Mouse (Mus musculus): ENCODE results near the gene Tmed6. TPM values are rescaled to one million over a fixed set of nuclear protein-coding genes. Genes with fewer than 3 reads are reported as not detected.

The Tmed6 gene
- polyA plus RNA-seq, 1 experiment from 2014 or later = 55.6 TPM

DNA sequence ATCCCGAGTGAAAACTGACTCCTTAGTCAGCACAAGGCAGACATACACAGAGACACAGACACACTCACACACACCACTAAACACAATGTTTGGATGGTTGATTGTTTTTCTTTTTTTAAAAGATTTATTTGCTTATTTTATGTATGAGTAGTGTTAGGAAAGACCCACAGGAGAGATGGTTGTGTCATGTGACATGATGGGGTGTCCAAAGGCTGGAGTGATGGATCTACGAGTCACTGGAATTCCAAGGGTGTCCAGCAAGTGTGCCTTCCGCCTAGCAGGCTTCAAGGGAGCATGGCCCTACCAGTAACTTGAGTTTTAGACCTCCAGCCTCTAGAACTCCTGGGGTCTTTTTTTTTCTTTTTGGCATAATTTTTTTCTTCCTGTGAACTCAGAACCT is 36.1 kb downstream of the Tmed6 start:
- Histone ChIP-seq H3K9ac (ENCODE audit: low read depth, low read length) (no peak overlapping the region), H3K4me2 (ENCODE audit: low read length) (no peak overlapping the region), H3K27ac (no peak overlapping the region), H3K36me3 (ENCODE audit: insufficient read depth, low read length) (no peaks in the 10 kb centered on the region), H3K4me3 (replicated peaks; ENCODE audit: low read depth, low read length) (no peak overlapping the region), H3K4me1 (replicated peaks; ENCODE audit: insufficient read depth, low read length) (peaks cover 11% of the 10 kb centered on the region), H3K27me3 (ENCODE audit: insufficient read depth, low read length) (no peaks in the 10 kb centered on the region), H3K9me3 (replicated peaks; ENCODE audit: low read length) (no peaks in the 10 kb centered on the region)
- ATAC-seq (replicated peaks; ENCODE audit: low FRiP score, low read depth) = no peak
- DNase-seq (ENCODE audit: low spot score) = no peak
- TF ChIP-seq CTCF (IDR thresholded peaks at IDR 0.05; ENCODE audit: low read depth) = no peak
- WGBS = 69% methylated on average over 3 of the region's 3 CpGs

DNA sequence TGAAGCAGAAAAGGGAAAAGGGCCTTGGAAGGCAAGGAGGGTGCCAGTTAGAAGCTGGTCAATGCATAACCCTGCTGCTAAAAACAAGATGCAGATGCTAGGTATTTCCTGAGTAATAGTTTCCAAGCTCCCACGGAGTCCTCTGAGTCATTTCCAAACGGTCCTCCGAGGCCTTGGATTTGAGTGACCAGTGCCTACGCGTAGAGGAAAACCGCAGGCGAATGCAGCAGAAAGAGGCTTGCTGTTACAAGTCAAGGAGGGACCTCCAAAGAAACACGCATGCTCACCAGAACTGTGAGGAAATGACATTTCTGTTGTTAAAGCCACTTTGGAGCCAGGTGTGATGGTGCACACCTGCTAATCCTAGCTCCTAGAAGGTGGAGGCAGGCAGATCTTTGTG is 42.0 kb downstream of the Tmed6 start:
- no peaks in the 10 kb centered on the region for H3K4me1 ChIP-seq (replicated peaks; ENCODE audit: insufficient read depth, low read length)
- DNase-seq (ENCODE audit: low spot score) = no peak
- no peaks in the 10 kb centered on the region for H3K36me3 ChIP-seq (ENCODE audit: insufficient read depth, low read length)
- no peaks in the 10 kb centered on the region for H3K27me3 ChIP-seq (ENCODE audit: insufficient read depth, low read length)
- whole genome bisulfite sequencing = 89% methylated on average over 8 of the region's 8 CpGs
- H3K9ac ChIP-seq (ENCODE audit: low read depth, low read length) = no peak overlapping the region
- no peak overlapping the region for H3K4me3 ChIP-seq (replicated peaks; ENCODE audit: low read depth, low read length)
- no peak overlapping the region for H3K4me2 ChIP-seq (ENCODE audit: low read length)
- no peak for TF ChIP-seq CTCF (IDR thresholded peaks at IDR 0.05; ENCODE audit: low read depth)
- no peak overlapping the region for H3K27ac ChIP-seq
- ATAC-seq (replicated peaks; ENCODE audit: low FRiP score, low read depth) = no peak
- no peaks in the 10 kb centered on the region for H3K9me3 ChIP-seq (replicated peaks; ENCODE audit: low read length)

DNA sequence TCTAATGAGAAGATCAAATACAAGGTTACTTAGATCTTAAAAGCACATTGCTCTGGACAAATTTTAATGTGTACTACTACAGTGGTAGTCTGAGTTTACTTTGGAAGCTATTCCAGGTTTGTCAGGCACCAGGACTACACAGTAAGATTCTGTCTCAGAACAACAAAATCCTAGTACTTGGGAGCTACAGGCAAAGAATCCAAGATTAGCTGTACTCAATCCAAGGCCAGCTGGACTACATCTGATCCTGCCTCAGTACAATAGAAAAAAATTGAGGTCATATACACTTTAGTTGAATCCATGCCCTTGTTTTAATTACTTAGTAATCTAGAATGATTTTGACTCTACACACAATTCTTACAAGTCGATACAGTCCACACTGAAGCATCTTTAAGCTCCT is 50.5 kb downstream of the Tmed6 start:
- Histone ChIP-seq H3K4me3 (replicated peaks; ENCODE audit: low read depth, low read length) (no peak overlapping the region), H3K36me3 (ENCODE audit: insufficient read depth, low read length) (peaks cover 16% of the 10 kb centered on the region), H3K9ac (ENCODE audit: low read depth, low read length) (no peak overlapping the region), H3K27ac (no peak overlapping the region), H3K27me3 (ENCODE audit: insufficient read depth, low read length) (no peaks in the 10 kb centered on the region), H3K4me2 (ENCODE audit: low read length) (no peak overlapping the region), H3K9me3 (replicated peaks; ENCODE audit: low read length) (no peaks in the 10 kb centered on the region), H3K4me1 (replicated peaks; ENCODE audit: insufficient read depth, low read length) (no peaks in the 10 kb centered on the region)
- no peak for ATAC-seq (replicated peaks; ENCODE audit: low FRiP score, low read depth)
- DNase-seq (ENCODE audit: low spot score) = no peak
- TF ChIP-seq CTCF (IDR thresholded peaks at IDR 0.05; ENCODE audit: low read depth) = no peak
- 74% methylated on average over 1 of the region's 1 CpGs for WGBS

DNA sequence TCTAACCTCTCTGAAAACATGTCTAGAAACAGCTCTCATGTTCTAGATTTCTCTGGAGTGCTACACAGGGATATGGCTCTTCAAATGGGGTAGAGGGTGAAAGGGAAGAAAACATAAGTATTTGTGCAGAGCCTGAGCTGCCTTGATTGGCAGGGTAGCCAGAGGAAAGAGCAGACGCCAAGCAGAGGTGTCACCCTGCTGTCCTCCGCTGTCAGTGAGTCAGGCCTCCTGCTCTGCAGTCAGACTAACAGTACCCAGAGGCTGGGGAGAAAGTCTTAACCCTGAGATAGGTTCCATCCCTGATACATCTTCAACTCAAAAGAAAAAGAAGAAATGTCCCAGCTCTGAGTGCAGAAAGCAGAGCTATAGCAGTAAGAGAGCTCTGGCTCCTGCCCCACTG is 52.8 kb downstream of the Tmed6 start:
- Histone ChIP-seq H3K4me2 (ENCODE audit: low read length) (no peak overlapping the region), H3K9me3 (replicated peaks; ENCODE audit: low read length) (no peaks in the 10 kb centered on the region), H3K9ac (ENCODE audit: low read depth, low read length) (no peak overlapping the region), H3K4me3 (replicated peaks; ENCODE audit: low read depth, low read length) (no peak overlapping the region), H3K4me1 (replicated peaks; ENCODE audit: insufficient read depth, low read length) (no peaks in the 10 kb centered on the region), H3K27me3 (ENCODE audit: insufficient read depth, low read length) (no peaks in the 10 kb centered on the region), H3K36me3 (ENCODE audit: insufficient read depth, low read length) (peaks cover 16% of the 10 kb centered on the region), H3K27ac (no peak overlapping the region)
- DNase-seq (ENCODE audit: low spot score) = no peak
- no peak for TF ChIP-seq CTCF (IDR thresholded peaks at IDR 0.05; ENCODE audit: low read depth)
- no peak for ATAC-seq (replicated peaks; ENCODE audit: low FRiP score, low read depth)
- 88% methylated on average over 2 of the region's 2 CpGs for WGBS

Small RNAs within 50 kb of the gene (microRNA-seq; reads per million reads assigned to microRNA genes)
- gene Mir7075 = 1.6 reads per million

Other genes starting within 250 kb of the Tmed6 start
- gene Has3, start 195.4 kb downstream of the Tmed6 start, polyA plus RNA-seq (2015; fragmentation: Nextera tagmentation; extraction: Ambion mirVana) = 0.41 and 0.54 TPM in 2 replicates
- 59.2 and 62.1 TPM in 2 replicates for gene Utp4, start 172.0 kb downstream of the Tmed6 start, polyA plus RNA-seq (2015; fragmentation: Nextera tagmentation; extraction: Ambion mirVana)
- gene Sntb2, start 129.9 kb downstream of the Tmed6 start, polyA plus RNA-seq (2015; fragmentation: Nextera tagmentation; extraction: Ambion mirVana) = 10.1 and 10.5 TPM in 2 replicates
- 59.6 and 65.2 TPM in 2 replicates for gene Vps4a, start 34.4 kb downstream of the Tmed6 start, polyA plus RNA-seq (2015; fragmentation: Nextera tagmentation; extraction: Ambion mirVana)
- 49.3 and 51.6 TPM in 2 replicates for gene Pdf, start 17.0 kb downstream of the Tmed6 start, polyA plus RNA-seq (2015; fragmentation: Nextera tagmentation; extraction: Ambion mirVana)
- 32.3 and 33.1 TPM in 2 replicates for gene Cog8, start 9.0 kb downstream of the Tmed6 start, polyA plus RNA-seq (2015; fragmentation: Nextera tagmentation; extraction: Ambion mirVana)
- gene Nip7, start 8.8 kb downstream of the Tmed6 start, polyA plus RNA-seq (2015; fragmentation: Nextera tagmentation; extraction: Ambion mirVana) = 79.3 and 80.7 TPM in 2 replicates
- gene Terf2, start 30.9 kb upstream of the Tmed6 start, polyA plus RNA-seq (2015; fragmentation: Nextera tagmentation; extraction: Ambion mirVana) = 17.4 and 18.2 TPM in 2 replicates
- gene Cyb5b, start 85.0 kb upstream of the Tmed6 start, polyA plus RNA-seq (2015; fragmentation: Nextera tagmentation; extraction: Ambion mirVana) = 116 and 126 TPM in 2 replicates
- 16.8 and 17.1 TPM in 2 replicates for gene Nfat5, start 227.8 kb upstream of the Tmed6 start, polyA plus RNA-seq (2015; fragmentation: Nextera tagmentation; extraction: Ambion mirVana)

Measured in kidney, postnatal 0 days (tissue).